Mouse (Mus musculus) liver, embryonic 14 days (tissue): ENCODE measurements around the gene Eif4ebp2. TPM values are rescaled to one million over a fixed set of nuclear protein-coding genes. Genes with fewer than 3 reads are reported as not detected.

Experiments
- polyA plus RNA-seq: library from polyadenylated mRNA; depleted of rRNA; stranded (reverse); fragments of >200 nt; gene quantifications from 2 replicates; pipeline ENCODE4 v1.2.3, GENCODE M21; 2012; rRNA removed

Gene Eif4ebp2
- polyA plus RNA-seq, result 18.1 and 22.5 TPM in 2 replicates

GRCm38 (mm10) chr10:61452645-61453044 is at the start of gene Eif4ebp2:
Gene Eif4ebp2 (minus strand): TSS chr10:61452661.

GRCm38 (mm10) chr10:61475594-61476439 is 23.4 kb upstream of the Eif4ebp2 start, which contains the start of gene Lrrc20:
Gene Lrrc20 (plus strand): TSS chr10:61475801.

DNA sequence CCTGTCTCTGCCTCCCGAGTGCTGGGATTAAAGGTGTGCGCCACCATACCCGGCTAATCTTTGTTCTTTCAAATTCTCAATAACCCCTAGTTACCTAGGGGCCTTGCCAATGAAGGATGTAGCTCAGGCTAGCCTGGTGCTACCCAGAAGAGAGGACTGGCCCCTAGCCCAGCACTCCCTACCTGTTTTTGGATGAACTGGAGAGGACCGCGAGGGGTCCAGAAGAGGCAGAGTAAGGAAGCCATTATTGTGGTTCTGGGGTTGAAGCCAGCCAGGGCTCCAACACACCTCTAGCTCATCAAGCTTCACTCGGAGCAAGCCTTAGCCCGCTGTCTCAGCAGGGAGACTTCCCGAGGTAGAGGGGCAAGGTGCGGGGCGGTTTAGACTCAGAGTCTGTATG is 34.8 kb downstream of the Eif4ebp2 start, which contains the start of gene Nodal:
Gene Nodal (plus strand): TSS at position 301 of the 400 bp plus-strand sequence.

DNA sequence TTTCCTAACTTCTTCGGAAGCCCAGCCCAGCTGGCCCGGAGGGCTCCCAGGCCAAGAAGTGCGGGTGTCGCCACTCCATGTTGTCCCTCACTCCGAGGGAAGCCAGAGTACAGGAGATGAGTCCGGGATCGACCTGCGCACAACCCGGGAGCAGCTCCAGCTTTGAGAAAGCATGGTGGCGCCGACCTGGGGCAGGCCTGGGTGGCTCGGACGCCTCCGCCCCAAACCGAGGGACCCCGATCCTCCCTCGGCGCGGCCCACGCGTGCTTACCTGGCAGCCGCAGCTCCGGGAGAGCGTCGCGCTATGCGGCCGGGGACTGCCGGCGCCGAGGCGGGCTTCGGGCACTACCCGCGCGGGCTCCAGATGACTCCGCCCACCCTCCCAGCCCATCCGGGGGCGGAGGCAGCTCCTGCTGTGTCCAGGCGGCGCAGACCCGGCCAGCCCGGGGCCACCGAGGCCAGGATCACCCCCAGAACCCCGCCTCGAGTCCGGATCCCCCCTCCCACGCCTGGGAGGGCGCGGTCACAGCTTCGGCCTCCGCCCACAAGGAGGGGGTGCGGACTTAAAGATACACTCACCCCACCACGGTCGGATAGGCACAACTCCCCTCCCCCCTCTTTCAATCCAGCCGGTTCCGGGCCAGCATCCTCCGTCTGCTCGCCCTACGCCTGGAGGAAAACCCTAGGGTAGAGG is 69.3 kb downstream of the Eif4ebp2 start, which contains the start of gene Pald1:
Gene Pald1 (minus strand): TSS at position 510 of the 694 bp plus-strand sequence.

Other genes with a start within 250 kb of the Eif4ebp2 start
- gene Adamts14, start 179.2 kb downstream of the Eif4ebp2 start, polyA plus RNA-seq, result 0.25 and 0.32 TPM in 2 replicates
- 0.01 TPM in 1 of 2 replicates, not detected in the other for gene Prf1, start 154.8 kb downstream of the Eif4ebp2 start, polyA plus RNA-seq
- 3.8 and 4.1 TPM in 2 replicates for gene Pald1, start 69.1 kb downstream of the Eif4ebp2 start, polyA plus RNA-seq
- gene Nodal, start 34.7 kb downstream of the Eif4ebp2 start, polyA plus RNA-seq, result 0.36 and 0.53 TPM in 2 replicates
- gene Lrrc20, start 23.1 kb upstream of the Eif4ebp2 start, polyA plus RNA-seq, result 6.1 and 6.6 TPM in 2 replicates
- gene Npffr1, start 142.8 kb upstream of the Eif4ebp2 start, polyA plus RNA-seq, result 0.01 TPM in 1 of 2 replicates, not detected in the other
- 57.9 and 62.3 TPM in 2 replicates for gene Ppa1, start 195.9 kb upstream of the Eif4ebp2 start, polyA plus RNA-seq
- gene Sar1a, start 227.6 kb upstream of the Eif4ebp2 start, polyA plus RNA-seq, result 38.5 and 46.2 TPM in 2 replicates
- 12.6 and 15.2 TPM in 2 replicates for gene Tysnd1, start 242.9 kb upstream of the Eif4ebp2 start, polyA plus RNA-seq